Mouse (Mus musculus) spleen, postnatal 4 days (tissue): ENCODE measurements around the gene Pax3.

Source experiments
- DNase-seq, 2 experiments: peaks; one replicate each; pipeline ENCODE4 v3.0.0; 2022; ENCODE audit warnings: low spot score in 2 of 2

The Pax3 gene

DNA sequence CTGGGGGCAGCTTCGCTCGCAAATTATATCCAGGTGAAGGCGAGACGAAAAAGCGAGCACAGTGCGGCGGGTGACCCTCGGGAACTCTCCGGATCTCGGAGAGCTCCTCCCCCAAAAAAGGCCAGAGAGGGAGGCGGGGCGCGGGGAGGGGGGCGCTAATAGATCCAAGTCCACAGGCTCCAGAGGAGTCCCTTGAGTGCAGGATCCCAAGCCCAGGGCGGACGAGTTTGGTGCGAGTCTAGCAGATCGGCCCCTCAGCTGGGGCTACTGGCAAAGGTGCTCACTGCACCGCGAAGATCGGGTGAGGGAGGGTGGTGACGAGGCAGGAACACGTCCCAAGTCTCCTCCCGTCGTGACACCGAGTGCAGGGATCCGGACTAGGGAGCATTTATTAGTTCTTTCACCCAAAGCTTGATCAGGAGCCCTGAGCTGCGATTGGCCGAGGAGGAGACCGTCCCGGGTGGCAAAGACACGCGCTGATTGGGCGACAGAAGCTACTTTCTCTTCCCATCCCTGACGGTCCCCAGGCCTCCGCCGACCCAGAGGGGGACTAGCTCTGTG lies at the start of gene Pax3:
Gene Pax3 (minus strand): TSS at position 384 of the 561 bp plus-strand sequence.
- no peak for DNase-seq

DNA sequence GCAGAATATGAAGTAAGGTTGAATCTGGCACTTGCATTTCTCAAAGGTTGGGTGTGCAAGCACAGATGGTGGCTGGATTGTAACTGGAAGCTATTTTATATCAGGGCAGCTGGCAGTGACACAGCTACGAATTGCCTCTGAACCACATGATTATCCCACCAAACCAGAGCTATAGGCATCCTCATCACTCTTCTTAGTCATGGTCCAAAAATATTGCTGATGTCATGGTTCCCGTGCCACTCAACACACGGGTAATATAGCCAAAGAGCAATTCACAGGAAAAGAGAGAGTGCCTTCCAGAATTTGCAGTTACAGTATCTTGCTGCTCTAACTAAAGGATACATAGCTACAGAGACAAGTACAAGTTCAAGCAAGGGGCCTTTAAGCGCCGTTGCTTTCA lies 37.4 kb upstream of the Pax3 start:
- DNase-seq: no peak

DNA sequence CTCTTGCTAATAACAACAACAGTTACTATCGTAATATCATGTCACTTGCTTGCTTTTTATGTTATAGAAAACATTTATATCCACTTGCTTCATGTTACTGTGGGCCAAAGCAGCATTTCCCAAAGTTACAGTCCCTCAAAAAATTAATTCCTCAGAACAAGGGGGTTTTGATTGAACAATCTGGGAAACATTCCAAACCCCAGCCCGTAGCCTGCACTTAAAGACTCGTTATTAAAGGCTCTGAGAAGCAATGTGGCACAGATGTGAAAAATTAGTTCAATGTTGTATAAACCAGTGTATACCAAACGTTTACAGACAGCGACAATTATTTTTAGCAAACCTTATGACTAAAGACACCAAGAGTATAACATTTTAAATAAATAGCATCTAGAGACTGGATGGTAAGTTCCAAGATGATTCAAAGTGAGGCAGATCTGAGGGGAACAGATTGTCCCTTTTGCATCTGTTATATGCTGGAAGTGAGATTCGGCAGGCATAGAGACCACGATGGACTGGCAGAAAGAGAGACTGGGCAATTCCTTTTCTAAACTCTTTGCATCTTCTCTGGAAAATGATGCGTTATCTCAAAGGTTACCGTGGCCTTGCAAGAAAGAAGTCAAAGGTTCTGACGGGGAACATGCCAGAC lies 35.1 kb upstream of the Pax3 start:
- DNase-seq: no peak

DNA sequence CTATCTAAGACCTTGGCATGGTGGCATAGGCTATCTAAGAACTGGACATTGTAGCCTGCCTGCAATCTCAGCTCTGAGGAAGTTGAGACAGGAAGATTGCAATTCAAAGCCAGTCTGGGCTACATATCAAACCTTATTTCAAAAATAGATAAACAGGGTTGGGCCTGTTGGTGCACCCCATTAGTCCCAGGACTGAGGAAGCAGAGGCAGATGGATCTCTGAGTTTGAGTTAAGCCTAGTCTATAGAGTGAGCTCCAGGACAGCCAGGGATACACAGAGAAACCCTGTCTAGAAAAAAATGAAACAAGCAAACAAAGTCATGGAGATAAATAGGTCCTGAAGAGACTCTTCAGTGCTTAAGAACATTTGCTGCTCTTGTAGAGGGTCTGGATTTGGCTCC lies 32.9 kb upstream of the Pax3 start:
- no peak for DNase-seq

DNA sequence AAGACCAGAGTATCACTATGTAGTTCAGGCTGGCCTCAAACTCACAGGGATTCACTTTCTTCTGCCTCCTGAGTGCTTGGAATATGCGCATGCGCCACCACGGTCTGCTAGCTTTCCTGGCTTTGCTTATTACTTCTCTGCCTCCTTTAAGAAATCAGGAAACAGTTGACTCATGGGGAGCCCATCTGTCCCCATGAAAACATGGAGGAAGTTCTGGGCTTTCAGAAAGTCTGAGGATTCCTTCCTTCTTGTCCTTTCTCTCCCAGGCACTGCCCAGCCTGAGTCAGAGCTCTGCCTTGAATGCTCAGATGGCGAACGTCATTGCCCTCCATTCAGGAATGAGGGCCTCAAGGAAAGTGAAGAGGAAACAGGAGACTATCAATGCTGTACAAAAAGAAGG lies 31.8 kb upstream of the Pax3 start:
- DNase-seq: no peak

GRCm38 (mm10) chr1:78218057-78218780 lies 21.3 kb upstream of the Pax3 start:
- no peak for DNase-seq

GRCm38 (mm10) chr1:78217151-78218034 lies 20.5 kb upstream of the Pax3 start:
- peak in 1 of 2 experiments; percentile 60 for DNase-seq

DNA sequence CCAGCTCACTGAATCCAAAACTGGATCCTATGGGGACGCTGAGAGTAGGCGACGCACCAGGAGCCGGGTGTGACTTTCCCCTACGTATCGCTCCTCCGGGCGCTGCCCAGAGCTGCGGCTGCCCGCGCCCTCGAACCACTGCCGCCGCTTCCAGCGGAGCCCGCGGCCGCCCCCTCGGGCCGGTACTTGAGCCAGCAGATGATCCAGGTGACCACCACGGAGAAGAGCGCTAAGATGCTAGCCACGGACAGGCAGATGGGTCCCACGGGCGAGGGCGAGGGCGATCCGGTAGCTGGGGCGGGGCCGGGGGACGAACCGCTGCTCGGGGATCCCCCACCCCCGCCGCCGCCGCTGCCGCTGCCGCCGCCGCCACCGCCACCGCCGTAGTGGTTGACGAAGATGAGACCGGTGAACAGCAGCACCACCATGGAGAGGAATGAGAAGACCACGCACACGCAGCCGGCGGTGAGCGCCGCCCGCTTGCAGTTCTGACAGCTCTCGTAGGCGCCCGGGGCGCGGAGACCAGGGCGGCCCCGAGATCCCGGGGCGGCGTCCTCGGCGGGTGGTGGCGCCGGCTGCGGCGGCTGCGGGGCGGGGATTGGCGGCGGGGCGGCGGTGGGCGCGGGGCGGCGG lies 19.7 kb upstream of the Pax3 start:
- no peak for DNase-seq

DNA sequence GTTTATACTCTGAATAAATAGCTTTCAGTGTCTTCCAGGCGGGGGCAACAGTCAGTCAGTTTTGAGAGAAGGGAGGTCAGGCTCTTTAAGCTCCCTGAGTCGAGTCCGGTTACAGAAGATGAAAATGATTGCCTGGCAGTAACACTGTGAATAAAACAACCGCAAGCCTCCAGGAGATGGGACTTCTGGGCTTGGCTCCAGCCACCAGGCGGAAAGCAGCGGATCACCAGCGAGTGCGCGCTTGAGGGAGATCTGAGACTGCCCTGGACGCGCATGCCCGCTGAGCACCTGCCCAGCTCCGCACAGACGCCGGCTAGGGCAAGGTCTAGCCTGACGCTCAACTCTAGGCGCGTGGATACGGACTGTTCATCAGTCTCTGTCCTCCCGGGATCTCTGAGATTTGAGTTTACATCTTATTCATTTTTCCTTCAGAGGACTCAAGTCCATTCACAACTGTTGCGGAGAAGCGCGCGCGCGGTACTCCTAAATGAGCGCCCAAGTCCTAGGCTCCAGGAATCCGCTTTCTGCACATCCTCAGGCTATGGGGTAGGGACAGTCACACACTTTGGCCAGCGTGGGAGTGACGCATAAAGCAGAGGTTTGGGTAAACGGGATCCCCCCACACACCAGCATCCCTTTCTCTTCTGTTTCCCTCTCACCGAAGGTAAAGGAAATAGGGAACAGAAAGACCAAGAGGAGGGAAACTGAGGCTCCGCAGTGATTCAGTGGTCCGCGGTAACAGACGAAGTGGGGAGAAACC lies 19.0 kb upstream of the Pax3 start:
- no peak for DNase-seq

DNA sequence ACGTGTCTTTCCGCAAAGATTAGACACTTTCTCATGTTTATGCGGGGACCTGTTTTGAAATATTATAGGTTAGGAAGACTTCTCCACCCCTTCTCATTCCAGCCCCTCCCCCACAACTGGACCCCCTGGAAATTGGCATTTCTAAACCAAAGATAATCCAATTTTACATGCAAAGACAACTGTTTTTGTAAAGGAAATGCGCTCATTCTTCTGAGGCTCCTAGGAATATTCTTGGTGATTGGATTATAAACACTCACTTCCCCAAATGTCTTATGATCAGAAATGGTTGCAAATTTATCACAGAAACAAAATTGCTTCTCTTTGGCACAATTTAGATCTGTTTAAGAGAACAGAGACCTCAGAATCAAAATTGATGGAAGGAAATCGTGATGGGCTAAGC lies 14.1 kb upstream of the Pax3 start:
- DNase-seq: no peak

GRCm38 (mm10) chr1:78210568-78210967 lies 13.6 kb upstream of the Pax3 start:
- no peak for DNase-seq

DNA sequence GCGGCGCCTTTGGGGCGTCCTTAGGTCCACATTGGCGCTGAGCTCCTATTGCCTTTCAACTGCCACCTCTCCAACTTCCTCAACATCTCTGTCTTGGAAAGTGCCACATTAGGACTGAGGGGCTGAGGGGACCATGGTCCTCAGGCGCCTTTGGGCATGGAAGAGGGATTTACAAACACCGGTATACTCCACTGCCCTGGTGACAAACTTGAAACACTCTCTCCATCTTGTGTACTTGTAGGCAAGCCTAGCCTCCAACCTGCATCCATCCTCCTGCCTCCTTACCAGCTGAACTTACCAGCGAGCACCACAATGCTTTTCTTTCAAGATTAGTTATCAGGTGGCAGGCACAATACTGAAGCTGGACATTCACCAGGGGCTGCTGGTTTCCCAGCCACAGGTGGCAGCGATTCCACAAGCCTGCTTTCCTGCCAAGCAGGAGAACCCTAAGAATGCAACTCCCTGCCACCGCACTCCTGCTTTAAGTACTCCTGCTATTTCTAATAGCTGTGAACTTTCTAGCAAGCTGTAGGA lies 11.4 kb upstream of the Pax3 start:
- no peak for DNase-seq

DNA sequence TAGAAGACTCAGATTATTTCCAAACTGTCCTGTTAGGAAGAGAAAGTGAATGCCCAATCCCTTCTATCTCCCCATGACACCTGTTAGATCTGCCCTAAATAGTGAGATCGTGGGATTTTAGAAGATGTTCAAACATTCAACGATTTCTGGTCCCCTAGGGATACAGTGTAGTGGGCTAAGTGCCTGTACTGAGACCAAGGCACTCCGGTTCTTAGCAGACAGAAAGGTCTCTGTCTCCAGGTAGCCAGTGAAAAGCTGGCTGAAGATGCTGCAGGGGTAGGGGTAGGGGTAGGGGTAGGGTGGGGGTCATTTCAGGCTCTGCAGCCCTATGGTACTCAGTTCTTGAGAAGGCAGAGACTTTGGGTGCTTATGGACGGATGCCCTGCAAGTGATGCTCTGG lies 7.4 kb upstream of the Pax3 start:
- DNase-seq: no peak

DNA sequence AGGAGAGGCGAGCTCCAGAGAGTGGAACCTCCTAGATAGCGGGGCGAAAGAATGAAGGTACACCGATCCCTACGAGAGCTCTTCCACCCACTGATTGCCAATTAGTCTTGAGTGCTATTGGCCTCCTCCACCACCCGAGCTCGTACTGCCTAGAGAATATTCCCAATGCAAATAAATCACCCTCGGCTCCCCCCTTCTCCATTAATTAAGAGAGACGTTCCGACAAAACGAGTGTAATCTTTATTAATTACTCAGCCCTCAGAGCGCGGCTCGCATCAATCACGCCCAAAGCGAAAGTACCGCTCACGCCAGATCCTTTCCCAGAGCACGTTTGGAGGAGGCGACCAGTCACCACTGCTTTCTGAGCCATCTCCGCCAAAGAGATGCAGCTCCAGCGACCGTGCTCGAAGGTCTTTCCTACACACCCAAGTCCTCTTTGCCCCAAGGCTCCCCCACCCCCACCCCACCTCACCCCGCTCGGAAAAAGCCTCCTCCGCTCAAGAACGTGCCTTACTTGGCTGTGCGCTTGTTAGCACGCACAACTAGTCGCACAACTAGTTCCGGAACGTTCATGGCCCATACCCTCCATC lies 6.8 kb upstream of the Pax3 start:
- no peak for DNase-seq

DNA sequence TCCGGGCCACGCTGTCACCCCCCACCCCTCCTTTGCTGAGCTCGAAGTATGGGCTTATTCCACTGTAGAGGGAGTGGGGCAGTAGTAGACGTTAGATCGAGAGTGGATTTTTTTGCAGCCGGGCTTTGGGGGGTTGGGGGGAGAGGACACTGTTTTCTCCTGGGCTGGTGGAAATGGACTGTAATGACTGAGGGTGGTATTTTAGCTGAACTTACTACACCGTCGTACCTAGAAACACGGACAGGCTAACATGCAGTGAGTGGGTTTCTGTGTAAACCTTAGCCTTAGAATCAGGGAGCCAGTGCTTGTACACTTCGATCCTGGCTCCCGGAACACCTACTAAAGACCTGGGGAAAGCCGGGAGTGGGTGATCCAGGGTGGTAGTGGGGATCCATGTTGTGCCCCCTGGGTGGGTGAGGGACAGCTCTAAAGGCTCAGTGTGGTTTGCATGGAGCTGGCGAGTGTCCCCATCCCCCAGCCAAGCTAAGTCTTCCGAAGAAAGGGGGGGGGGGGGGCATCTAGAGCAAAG lies 6.2 kb upstream of the Pax3 start:
- DNase-seq: no peak

- no peak for DNase-seq
Measured at GRCm38 (mm10) chr1:78202466-78203085, 5.6 kb upstream of the Pax3 start.

DNA sequence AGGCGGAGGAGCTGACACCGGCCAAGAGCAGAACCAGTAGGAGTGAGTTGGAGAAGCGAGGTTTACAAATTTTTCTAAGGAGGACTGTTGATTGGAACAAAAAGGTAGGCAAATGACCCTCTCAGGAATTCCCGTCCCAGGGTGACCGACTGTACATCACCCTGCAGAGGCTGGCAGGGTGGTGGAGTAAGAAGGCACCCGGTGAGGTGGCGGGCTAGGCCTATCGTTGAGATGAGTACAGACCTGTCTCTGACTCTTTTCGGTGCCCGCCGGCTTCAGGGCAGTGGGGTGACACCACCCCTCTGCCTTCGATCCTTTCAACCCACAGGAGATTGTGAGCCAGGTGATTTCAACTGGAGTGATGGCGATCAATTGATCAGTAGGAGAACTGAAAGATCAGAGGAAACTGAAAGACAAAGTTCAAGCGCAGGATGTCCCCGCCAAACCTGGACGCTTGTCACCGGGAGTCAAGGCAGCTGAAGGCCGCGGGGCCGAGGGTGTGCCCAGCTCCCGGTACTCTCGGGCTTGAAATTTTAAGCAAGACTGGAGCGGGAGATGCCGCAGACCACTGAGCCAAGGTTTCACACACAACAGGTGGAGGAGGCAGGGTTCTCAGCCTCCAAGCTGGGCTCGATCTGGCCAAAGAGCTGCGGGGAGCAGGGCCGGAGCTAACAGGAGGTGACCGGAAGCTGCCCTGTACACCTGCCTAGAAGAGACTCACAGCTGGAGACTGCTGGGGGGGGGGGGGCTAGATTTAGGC lies 4.5 kb upstream of the Pax3 start:
- no peak for DNase-seq

- DNase-seq: no peak
Measured at GRCm38 (mm10) chr1:78200191-78200590, 3.3 kb upstream of the Pax3 start.

- no peak for DNase-seq
Measured at GRCm38 (mm10) chr1:78199221-78199620, 2.3 kb upstream of the Pax3 start.
